Mouse (Mus musculus): Measurements from ENCODE around the gene Kalrn. TPM values are rescaled to one million over a fixed set of nuclear protein-coding genes. Genes with fewer than 3 reads are reported as not detected.

Kalrn gene
- total RNA-seq, 2 experiments from 2014 or later: 419 to 451 TPM

DNA sequence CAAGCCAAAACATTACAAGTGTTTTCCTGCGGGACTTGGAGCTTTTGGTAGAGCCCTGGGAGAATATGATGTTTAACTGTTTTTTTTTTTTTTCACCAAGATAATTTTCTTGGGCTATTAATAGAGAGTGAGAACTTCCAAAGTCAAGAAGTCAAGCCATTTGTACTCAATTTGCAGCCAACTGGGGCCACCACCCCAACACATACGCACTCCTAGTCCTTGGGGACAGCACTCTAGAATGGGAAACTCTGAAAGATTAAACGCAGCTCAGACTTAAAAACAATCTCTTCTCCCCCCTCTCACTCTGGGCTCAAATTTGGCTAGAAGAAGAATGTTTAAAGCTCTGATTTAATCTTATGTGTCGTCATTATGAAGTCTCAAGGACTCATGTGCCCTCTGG, 214.1 kb downstream of the Kalrn start:
- no peak for DNase-seq (ENCODE audit: low spot score in 2 of 2)

DNA sequence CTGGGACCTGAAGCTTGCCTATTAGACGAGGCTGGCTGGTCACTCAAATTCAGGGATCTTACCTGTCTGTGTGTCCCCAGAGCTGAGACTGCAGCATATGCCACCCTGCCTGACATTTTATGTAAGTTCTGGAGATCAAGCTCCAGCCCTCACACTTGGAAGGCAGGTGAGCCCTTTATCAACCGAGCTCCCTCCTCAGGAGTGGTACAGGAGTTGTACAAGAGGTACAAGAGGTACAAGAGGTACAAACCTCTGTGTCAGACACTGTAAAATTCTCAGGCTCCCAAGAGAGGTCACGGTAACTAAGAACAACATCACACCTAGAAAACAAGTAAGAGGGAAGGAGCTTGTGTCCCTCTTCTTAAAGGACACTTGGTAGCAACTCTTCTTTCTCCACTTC, 217.8 kb downstream of the Kalrn start:
- no peak for DNase-seq (ENCODE audit: low spot score in 2 of 2)

DNA sequence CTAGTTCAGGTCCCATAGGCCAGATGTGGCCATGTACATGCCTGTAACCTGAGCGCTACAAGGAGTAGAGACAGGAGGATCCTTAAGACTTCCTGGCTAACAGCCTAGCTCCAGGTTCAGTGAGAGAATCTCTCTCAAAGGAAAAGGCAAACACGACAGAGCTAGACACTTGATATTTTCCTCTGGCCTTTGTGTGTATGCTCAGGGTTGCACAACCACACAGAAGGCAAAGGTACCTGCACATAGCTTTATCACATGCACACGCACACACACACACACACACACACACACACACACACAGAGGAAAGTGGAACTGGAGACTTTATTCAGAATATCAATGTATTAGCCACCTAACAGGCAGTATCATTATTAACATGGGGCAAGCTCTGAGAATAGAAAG, 219.3 kb downstream of the Kalrn start:
- DNase-seq (ENCODE audit: low spot score in 2 of 2): no peak

DNA sequence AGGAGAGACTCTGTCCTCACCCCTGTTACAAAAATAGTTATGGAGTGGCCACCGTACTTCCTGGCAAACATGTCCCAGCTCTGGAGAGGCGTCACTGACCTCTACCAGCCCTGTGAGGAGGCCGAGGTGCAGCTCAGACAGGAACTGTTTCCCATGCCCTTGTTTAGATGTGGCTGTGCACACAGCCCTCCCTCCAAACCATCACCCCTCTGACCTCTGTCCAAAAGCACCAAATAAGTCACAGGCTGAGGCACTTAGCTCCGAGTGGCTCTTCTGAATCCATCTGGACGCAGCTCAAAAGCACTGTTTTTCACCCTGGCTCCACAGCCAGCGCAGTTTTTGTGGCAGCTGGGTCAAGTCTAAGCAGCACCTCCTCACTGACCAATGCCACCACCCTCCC, 220.6 kb downstream of the Kalrn start:
- DNase-seq (ENCODE audit: low spot score in 2 of 2): no peak

DNA sequence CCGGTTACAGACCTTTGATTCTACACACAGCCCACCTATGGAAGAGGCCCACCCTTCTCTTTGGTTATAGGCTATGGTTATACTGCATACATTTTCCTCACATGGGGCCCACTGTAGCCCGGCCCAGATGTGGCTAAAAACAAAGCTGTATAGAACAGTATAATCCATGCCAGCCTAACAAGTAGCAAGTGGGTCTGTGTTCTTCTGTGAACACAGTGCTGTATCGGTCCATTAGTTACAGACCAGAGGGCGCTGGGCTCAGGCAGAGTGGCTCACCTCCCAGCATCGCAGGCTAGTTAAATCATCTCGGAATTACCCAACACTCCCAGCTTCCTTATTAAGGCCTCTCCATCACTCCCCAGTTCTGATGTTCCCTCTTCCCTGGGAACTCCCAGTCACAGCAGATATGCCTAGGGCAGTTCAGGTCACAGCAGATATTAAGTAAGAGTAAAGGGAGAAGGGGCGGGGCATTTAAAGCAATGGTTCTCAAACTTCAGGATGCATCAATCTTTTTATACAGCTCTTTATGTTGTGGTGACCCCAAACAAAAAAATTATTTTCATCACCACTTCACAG, 221.7 kb downstream of the Kalrn start:
- no peak for DNase-seq (ENCODE audit: low spot score in 2 of 2)

DNA sequence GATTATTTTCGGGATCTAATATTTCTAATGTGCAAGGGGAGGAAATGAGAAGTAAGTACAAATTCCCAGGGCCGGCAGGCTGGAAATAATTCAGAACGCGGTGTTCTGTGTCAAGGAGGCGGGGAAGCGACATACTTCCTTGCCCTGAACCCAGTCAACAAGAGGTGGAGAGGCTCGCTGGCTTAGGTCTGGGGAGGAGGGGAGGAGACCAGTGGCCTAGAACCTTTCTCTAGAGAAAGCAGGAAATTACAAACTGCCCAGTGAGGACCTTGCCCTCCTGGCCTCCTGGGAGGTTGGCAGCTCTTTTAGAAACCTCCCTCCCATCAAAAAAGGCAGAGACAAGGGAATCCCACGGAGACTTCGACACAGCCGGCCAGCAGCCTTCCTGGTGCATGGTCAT, 225.8 kb downstream of the Kalrn start:
- DNase-seq (ENCODE audit: low spot score in 2 of 2): no peak

DNA sequence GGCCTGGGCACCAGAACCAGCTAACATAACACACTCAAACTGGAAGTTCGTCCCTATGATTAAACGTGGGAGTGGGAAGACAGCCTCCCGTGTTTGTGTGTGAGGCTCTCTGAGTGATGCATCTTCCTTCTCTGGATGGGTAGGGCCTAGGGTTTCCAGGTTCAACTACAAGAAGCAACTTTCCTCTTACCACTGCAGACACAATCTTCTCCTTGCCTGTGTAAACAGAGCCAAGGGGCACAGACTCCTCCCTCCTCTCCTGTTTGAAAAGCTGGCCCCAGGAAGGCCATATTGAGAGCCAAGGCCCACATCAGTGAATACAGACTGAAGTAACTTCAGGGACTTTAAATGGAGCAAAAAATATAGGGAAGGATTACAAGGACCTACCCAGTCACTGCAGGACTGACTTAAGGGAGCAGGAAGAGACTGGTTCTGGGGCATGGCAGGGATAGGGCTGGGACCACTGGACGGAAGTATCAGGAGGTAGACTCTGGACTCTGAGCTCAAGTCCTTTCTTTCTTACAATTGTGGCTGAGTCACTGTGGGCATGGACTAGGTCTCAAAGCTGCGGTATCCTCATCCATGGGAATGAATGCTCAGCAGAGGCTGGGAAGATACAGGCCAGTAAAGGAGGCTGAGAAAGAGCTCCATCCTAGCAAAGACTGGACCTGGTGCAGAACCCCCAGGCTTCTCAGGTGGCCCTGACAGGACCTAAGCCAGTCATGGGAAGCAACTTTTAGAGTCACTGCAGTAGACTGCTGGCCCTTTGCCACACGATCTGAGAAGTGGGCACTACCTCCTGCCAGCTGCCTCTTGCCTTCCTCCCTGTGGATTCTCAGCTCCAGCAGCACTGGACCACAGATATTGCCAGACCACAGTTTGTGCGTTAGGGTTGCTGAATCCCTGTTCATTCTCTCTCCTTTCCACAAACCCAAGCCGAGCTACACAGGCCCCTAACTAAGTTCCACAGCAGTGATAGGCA, 228.1 kb downstream of the Kalrn start:
- DNase-seq (ENCODE audit: low spot score in 2 of 2): no peak

DNA sequence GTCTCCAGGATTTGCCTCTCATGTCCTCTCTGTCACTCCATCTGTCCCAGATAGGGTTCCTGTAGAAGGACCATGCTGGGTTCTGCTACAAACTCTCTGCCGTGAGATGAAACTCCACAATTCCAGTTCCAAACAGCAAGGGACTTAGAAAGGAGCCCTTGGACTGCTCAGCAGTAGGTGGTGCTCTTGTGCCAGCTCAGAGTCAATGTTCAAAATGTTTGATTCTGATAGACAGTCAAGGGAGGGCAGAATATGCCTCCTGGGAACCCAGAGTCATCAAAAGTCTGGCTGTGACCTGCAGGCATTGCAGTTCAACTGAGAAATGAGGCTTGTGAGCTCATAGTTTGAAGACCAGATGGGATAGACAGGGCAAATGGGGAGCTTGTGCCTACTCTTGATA, 229.4 kb downstream of the Kalrn start:
- peak; percentile 43 to 71 for DNase-seq (ENCODE audit: low spot score in 2 of 2)

DNA sequence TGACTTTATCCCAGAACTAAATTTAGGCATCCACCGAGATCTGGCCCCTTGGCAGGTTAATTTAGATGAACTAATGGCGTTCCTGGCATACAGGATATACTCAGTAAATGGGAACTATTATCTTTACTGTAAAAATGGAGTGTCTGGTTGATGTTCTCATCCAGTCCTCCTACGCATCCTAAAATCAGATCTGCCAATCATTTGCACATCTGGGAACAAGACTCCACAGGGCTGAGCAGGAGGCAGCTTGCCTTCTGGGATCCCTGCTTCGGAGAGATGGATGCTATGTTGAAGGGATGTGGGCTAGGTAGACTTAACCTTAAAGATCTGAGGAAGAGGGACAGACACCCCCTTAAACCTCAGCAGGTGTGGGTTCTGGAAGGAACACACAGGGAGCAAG, 230.2 kb downstream of the Kalrn start:
- no peak for DNase-seq (ENCODE audit: low spot score in 2 of 2)

DNA sequence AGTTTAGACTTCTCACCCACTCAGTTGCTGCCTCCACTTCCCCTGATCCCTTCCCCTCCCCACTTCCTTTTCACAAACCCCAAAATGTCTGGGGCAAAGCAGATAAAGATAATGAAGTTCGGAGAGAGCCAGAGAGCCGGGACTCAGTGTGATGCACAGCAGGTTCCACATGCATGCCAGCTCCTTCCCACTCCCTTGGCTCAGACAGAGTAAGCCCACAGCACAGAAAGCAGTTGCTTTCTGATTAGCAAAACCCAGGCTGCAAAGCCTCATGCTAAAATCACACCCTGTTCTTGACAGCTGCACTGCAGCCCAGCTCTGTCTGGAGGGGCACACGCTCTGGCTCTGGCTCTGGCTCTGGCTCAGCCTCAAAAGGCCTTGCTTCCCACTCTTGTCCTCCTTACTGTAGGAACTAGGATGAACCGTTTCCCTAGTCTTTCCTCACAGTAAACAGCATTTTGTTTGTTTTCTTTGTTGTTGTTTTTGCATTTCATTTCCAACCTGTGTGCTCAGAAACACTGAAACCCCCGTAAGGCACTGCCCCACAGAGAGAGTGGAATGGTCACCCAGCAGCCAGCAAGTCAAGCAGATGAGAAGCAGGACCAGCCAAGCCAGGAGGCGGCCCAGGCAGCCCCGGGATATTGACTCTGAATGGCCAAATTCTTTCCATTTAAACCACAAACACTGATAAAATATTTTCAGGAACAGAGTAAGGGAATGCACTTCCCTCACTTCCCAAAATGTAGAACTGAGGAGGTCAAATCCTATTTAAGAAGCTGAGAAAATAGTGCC, 230.8 kb downstream of the Kalrn start:
- DNase-seq (ENCODE audit: low spot score in 2 of 2): peak; percentile 64 to 87

DNA sequence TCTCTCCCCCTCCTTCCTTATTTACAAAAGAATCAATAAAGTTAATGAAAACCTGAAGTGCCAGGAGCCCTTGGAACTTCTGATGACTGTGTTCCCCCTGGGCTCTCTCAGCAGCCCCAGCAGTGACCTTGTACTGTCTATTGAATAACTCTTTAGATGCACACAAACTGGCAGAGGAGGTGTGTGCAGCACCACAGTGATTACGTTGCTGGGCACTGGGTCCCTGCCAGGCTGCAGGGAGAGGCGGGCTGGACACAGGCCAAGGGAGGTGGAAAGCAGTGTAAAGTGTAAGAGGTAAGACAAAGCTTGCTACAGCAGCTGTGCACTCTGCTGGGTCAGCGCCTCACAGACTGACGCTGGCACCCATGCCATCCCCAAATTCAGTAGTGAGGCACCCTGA, 238.4 kb downstream of the Kalrn start:
- DNase-seq (ENCODE audit: low spot score in 2 of 2): no peak

DNA sequence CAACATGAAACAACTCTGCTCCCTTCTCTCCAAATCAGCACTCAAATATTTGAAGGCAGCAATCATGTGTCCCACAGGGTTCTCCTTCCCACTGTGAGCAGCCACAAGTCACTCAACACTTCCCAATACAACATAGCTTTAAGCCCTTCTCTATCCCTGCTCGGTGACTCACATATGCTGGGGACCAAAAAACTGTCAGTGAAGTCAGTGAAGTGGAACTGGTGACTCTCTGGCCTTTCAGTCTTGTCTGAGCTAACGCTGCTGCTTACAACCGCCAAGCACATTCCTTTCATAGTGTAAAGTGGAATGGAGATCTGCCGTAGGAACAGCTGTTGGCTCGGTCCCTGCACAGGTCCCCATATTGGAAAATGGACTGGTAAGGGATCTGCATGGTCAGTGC, 241.7 kb downstream of the Kalrn start:
- DNase-seq (ENCODE audit: low spot score in 2 of 2): no peak

DNA sequence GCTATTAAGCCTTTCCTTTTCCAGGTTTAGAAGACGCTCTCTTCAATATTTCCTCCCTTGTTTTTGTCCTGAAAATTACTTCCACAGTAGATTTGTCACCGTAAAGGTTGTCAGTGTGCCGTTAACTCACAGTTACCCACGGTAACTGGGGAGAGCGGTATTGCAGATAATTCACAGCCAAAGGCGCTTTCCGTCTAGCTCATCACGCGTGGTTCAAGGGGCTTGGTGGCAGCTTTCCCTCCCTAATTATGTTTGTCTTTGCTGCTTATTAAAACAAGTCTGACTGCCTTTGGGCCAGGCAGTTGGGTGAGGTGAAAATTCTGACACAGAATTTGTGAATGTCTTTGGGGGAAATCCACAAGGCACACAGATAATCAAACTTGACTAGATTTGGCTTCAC, 243.5 kb downstream of the Kalrn start:
- DNase-seq (ENCODE audit: low spot score in 2 of 2): no peak

DNA sequence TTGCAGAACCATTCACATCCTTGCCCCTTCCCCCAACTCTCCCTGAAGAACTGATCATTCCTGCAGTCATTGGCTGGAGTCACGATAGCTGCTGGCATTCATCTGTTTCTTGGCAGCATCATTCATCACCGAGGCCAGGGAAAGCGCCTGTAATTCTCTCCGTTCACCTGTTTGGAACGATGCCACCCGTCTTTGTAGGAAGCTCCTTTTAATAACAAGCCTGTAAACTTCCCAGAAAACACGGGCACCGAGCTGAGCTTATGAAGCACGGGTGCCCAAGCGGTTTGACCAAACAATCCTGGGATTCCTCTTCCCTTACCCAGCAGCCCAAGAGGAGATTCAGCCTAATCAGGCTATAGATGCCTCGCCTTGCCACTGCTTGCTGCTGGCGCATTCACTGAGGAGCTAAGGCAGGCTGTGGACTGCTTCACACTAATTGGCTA, 243.9 kb downstream of the Kalrn start:
- peak; percentile 36 to 42 for DNase-seq (ENCODE audit: low spot score in 2 of 2)

DNA sequence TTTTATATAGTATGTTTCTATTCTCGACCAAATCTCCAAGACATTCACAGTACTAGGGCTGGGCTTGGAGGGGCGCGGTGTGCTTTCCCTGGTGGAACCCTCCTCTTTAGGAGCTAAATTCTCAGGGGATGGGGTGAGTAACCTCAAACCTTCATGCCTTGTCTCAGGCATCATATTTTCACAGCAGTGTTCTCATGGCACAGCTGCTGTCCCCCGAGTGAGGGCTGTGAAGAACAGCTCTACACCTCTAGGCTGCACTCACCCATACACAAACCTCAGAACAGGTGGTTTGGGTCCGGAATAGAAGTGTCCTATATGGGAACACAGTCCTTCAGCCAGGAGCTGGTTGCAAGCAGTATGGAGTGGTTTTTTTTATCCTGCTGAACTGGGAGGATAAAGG, 245.4 kb downstream of the Kalrn start:
- no peak for DNase-seq (ENCODE audit: low spot score in 2 of 2)

DNA sequence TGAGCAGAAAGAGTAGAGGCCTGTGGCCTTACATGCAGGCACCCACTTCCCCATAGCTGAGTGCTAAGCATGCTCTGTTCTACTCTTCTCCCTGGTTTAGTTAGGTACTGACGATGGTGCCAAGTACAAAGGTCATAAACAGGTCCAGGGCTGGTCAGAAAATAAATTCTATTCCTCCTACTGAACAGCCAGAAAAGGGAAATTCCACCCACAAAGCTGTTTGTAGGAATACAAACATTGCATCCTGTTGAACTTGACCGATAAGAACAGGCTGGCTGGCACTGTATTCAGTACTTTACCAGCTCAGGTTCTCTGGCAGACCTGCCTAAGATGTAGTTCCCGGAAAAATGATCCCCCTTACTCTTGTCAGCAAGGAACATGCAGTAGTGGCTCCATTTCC, 247.5 kb downstream of the Kalrn start:
- no peak for DNase-seq (ENCODE audit: low spot score in 2 of 2)

DNA sequence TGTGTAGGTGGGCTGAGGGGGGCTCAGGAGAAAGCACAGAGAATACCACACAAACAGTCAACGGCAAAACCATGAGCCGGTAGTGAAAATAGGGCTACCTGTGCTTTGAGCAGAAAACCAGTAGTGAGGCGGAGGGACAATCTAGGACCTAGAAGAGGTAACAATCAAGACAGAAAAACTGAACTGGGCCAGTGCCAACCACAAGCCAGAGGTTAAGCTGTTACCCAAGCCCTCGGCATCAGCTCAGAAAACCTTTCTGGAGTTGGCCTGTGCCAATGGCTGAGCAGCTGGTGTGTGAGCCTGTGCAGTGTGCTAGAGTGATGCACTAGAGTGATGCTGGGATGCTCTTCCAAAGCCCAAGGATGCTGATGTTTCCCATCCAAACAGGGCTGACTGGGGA, 248.2 kb downstream of the Kalrn start:
- DNase-seq (ENCODE audit: low spot score in 2 of 2): no peak

DNA sequence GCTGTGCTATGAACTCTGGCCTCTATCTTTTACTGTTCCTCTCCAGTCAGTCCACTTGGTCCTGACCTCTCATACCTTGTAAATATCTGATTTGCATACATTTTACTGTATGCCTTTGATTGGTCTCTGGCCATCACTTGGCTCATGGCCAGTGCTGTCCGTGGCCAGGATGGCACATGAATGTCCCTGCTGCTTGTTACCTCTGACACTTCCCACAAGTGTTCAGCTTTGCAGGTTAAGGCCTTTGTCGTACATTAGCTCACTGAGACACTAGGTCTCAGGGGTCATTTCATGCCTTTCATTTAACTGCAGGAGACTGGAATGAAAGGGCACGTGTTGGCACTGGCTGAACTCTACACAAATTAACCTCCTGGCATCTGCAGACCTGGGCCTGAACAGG, 248.6 kb downstream of the Kalrn start:
- no peak for DNase-seq (ENCODE audit: low spot score in 2 of 2)

DNA sequence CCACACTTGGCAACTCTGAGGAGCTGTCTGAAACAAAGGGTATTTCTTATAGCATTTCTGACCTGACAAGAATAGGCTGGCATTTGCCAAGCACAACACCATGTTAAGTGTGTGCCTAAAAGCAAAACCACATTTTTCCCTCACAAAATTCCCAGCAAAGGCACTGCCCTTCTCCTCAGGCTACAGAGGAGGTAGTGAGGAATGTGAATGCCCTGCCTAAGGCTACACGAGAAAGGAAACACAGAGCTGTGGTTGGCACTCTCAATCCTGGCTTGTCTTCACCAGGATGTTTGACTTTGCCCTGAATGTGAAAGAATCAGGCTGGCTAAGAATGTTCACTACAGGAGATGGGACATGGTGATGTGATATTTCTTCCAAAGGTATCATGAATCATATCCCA, 249.8 kb downstream of the Kalrn start:
- no peak for DNase-seq (ENCODE audit: low spot score in 2 of 2)

DNA sequence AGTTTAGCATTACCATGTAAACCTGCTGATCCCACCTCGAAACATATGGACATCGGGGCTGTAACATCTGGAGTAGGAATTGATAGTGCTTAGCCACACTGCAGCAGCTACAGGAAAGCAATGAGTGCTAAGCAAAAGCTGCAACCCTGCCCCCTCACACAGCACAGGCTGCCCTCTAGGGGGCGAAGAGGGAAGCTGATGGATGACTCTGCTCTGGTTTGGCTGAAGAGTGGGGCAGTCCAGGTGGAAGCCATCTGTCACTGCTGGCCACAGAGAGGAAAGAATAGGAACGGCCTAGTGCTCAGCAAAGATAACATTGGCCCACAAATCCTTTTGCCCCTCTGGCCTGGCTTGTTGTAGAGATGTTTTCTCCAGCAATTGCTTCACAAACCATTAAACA, 250.8 kb downstream of the Kalrn start:
- DNase-seq (ENCODE audit: low spot score in 2 of 2): peak in 1 of 2 experiments; percentile 73

DNA sequence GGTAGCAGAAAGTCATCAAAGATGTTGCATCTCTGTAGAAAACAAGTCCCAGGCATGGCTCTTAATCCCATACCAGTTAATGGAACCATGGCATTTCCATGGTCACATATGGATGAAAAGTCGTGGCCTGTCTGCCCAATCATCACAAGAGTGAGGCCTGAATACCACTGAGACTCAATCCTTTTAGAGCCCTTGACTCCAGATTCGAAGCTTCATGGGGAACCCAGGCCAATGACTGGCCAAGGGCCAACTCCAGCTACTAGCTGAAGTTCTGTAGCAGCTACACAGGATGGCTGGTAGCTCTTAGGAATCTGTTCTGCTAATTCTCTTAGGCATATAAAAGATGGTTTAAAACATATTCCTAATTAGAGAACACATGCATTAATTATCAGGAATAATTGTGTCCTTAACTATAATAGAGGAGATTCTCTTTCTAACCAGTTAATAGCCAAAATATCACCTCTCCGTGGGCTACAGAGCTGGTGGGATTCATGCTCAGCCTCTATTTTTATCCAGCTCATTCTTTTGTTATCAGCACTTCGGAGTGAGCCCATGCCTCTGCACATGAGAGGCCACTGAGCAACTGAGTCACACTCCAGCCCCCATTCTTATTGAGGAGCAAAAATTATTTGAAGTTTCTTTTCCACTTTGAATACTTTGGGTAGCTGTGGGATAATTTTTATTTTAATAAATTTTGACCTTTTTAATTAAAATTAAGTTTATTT, 252.1 kb downstream of the Kalrn start:
- DNase-seq (ENCODE audit: low spot score in 2 of 2): no peak
